Mouse (Mus musculus): ENCODE data around the gene Gstt2.

DNA sequence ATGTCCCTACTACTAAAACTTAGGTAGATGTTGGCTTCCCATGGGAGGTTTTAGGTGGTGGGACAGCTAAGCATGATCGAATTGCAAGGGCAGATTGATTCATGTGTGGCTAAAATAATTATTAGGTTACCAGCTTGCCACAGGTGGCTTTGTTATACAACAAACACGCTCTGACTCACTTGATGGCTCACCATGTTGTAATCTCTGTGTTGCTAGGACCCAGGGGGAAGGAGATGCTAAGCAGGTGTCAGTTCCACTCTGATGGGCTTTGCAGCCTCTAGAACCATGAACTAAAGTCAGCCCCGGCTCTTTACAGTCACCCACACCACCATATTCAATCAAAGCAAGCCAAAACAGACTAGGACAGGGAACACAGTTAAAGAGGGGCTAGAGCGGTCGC lies 17.3 kb downstream of the Gstt2 start:
- no peak for TF ChIP-seq CTCF (IDR thresholded peaks at IDR 0.05; ENCODE audit: low read depth)
- TF ChIP-seq EP300 (IDR thresholded peaks at IDR 0.05; ENCODE audit: low read depth): no peak

Data from liver, postnatal 0 days (tissue).